Mouse (Mus musculus): ENCODE data around the gene Ankk1. TPM values are rescaled to one million over a fixed set of nuclear protein-coding genes. Genes with fewer than 3 reads are reported as not detected.

Gene Ankk1
- polyA plus RNA-seq, 1 experiment from 2014 or later: not detected

GRCm38 (mm10) chr9:49396006-49396405 is 30.8 kb downstream of the Ankk1 start:
- Histone ChIP-seq H3K27me3 (ENCODE audit: insufficient read depth, low read length) (no peaks in the 10 kb centered on the region), H3K4me3 (ENCODE audit: low read depth, low read length) (no peak overlapping the region), H3K4me1 (ENCODE audit: insufficient read depth) (no peaks in the 10 kb centered on the region), H3K9ac (replicated peaks) (no peak overlapping the region), H3K36me3 (replicated peaks; ENCODE audit: insufficient read depth, low read length) (no peaks in the 10 kb centered on the region), H3K9me3 (ENCODE audit: low read length) (no peaks in the 10 kb centered on the region), H3K27ac (ENCODE audit: low read depth) (no peak overlapping the region), H3K4me2 (ENCODE audit: low read depth, low read length) (no peak overlapping the region)
- ATAC-seq (no peak), DNase-seq (no peak)
- TF ChIP-seq EP300 (IDR thresholded peaks at IDR 0.05; ENCODE audit: low read depth) (no peak), CTCF (IDR thresholded peaks at IDR 0.05; ENCODE audit: low read depth) (no peak)

GRCm38 (mm10) chr9:49392242-49392641 is 34.6 kb downstream of the Ankk1 start:
- WGBS (ENCODE audit: insufficient replicate concordance): 59% methylated on average over 2 of the region's 2 CpGs
- Histone ChIP-seq H3K27me3 (ENCODE audit: insufficient read depth, low read length) (no peaks in the 10 kb centered on the region), H3K36me3 (replicated peaks; ENCODE audit: insufficient read depth, low read length) (no peaks in the 10 kb centered on the region), H3K4me3 (ENCODE audit: low read depth, low read length) (no peak overlapping the region), H3K27ac (ENCODE audit: low read depth) (no peak overlapping the region), H3K4me2 (ENCODE audit: low read depth, low read length) (no peak overlapping the region), H3K9me3 (ENCODE audit: low read length) (no peaks in the 10 kb centered on the region), H3K9ac (replicated peaks) (no peak overlapping the region), H3K4me1 (ENCODE audit: insufficient read depth) (no peaks in the 10 kb centered on the region)
- DNase-seq: no peak
- no peak for ATAC-seq
- no peak for TF ChIP-seq EP300 (IDR thresholded peaks at IDR 0.05; ENCODE audit: low read depth)
- TF ChIP-seq CTCF (IDR thresholded peaks at IDR 0.05; ENCODE audit: low read depth): no peak

DNA sequence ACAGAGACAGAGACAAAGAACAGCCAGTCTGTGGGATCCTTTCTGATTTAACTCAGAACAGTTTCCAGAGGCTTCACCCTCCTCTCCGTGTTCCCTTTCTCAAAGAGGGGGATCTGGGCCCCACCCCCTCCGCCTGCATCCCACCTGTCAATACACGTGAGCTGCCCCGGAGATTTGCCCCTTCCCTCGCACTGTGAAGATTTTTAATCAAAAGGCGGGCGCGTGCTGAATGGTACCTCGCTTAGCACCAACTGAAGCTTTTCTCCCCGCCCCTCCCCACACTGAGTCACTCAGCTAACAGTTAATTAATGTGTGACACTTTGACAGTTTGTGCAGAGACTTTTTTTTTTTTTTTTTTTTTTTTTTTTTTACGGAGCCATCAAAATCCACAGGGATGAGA is 40.7 kb downstream of the Ankk1 start:
- Histone ChIP-seq H3K9me3 (ENCODE audit: low read length) (no peaks in the 10 kb centered on the region), H3K4me1 (ENCODE audit: insufficient read depth) (no peaks in the 10 kb centered on the region), H3K4me2 (ENCODE audit: low read depth, low read length) (no peak overlapping the region), H3K27me3 (ENCODE audit: insufficient read depth, low read length) (no peaks in the 10 kb centered on the region), H3K27ac (ENCODE audit: low read depth) (no peak overlapping the region), H3K36me3 (replicated peaks; ENCODE audit: insufficient read depth, low read length) (no peaks in the 10 kb centered on the region), H3K4me3 (ENCODE audit: low read depth, low read length) (no peak overlapping the region), H3K9ac (replicated peaks) (no peak overlapping the region)
- no peak for TF ChIP-seq CTCF (IDR thresholded peaks at IDR 0.05; ENCODE audit: low read depth)
- TF ChIP-seq EP300 (IDR thresholded peaks at IDR 0.05; ENCODE audit: low read depth): no peak
- no peak for ATAC-seq
- WGBS (ENCODE audit: insufficient replicate concordance): 37% methylated on average over 11 of the region's 11 CpGs
- no peak for DNase-seq

- Histone ChIP-seq H3K36me3 (replicated peaks; ENCODE audit: insufficient read depth, low read length) (no peaks in the 10 kb centered on the region), H3K4me1 (ENCODE audit: insufficient read depth) (no peaks in the 10 kb centered on the region), H3K4me3 (ENCODE audit: low read depth, low read length) (no peak overlapping the region), H3K9ac (replicated peaks) (no peak overlapping the region), H3K27ac (ENCODE audit: low read depth) (no peak overlapping the region), H3K4me2 (ENCODE audit: low read depth, low read length) (no peak overlapping the region), H3K9me3 (ENCODE audit: low read length) (no peaks in the 10 kb centered on the region), H3K27me3 (ENCODE audit: insufficient read depth, low read length) (no peaks in the 10 kb centered on the region)
- 15% methylated on average over 7 of the region's 7 CpGs for WGBS (ENCODE audit: insufficient replicate concordance)
- no peak for ATAC-seq
- DNase-seq: no peak
- TF ChIP-seq EP300 (IDR thresholded peaks at IDR 0.05; ENCODE audit: low read depth) (no peak), CTCF (IDR thresholded peaks at IDR 0.05; ENCODE audit: low read depth) (no peak)
Measured at GRCm38 (mm10) chr9:49385301-49385700, 41.5 kb downstream of the Ankk1 start.

DNA sequence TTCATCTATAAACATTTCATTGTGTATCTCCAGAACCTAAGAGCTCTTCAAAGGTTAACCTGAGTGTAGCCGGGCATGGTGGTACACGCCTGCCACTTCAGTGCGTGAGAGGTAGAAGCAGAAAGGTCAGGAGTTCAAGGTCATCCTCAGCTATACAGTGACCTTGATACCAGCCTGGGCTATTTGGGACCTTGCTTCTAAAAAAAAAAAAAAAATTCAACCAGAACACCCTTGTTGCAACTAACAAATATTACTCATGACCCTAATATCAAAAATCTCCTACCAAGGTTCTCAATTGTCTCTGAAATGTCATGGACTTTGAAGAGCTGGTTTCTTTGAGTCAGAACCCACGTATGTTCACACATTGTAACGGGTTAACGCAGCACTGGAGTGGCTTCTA is 42.0 kb downstream of the Ankk1 start:
- no peak overlapping the region for H3K4me3 ChIP-seq (ENCODE audit: low read depth, low read length)
- no peaks in the 10 kb centered on the region for H3K27me3 ChIP-seq (ENCODE audit: insufficient read depth, low read length)
- no peaks in the 10 kb centered on the region for H3K9me3 ChIP-seq (ENCODE audit: low read length)
- TF ChIP-seq CTCF (IDR thresholded peaks at IDR 0.05; ENCODE audit: low read depth) (no peak), EP300 (IDR thresholded peaks at IDR 0.05; ENCODE audit: low read depth) (no peak)
- no peak overlapping the region for H3K9ac ChIP-seq (replicated peaks)
- no peak for DNase-seq
- H3K4me1 ChIP-seq (ENCODE audit: insufficient read depth): no peaks in the 10 kb centered on the region
- no peak for ATAC-seq
- no peak overlapping the region for H3K27ac ChIP-seq (ENCODE audit: low read depth)
- H3K36me3 ChIP-seq (replicated peaks; ENCODE audit: insufficient read depth, low read length): no peaks in the 10 kb centered on the region
- H3K4me2 ChIP-seq (ENCODE audit: low read depth, low read length): no peak overlapping the region
- 73% methylated on average over 6 of the region's 6 CpGs for WGBS (ENCODE audit: insufficient replicate concordance)

- TF ChIP-seq EP300 (IDR thresholded peaks at IDR 0.05; ENCODE audit: low read depth) (no peak), CTCF (IDR thresholded peaks at IDR 0.05; ENCODE audit: low read depth) (no peak)
- DNase-seq (no peak), ATAC-seq (no peak)
- Histone ChIP-seq H3K36me3 (replicated peaks; ENCODE audit: insufficient read depth, low read length) (no peaks in the 10 kb centered on the region), H3K9ac (replicated peaks) (no peak overlapping the region), H3K4me1 (ENCODE audit: insufficient read depth) (no peaks in the 10 kb centered on the region), H3K4me2 (ENCODE audit: low read depth, low read length) (no peak overlapping the region), H3K9me3 (ENCODE audit: low read length) (no peaks in the 10 kb centered on the region), H3K27ac (ENCODE audit: low read depth) (no peak overlapping the region), H3K27me3 (ENCODE audit: insufficient read depth, low read length) (no peaks in the 10 kb centered on the region), H3K4me3 (ENCODE audit: low read depth, low read length) (no peak overlapping the region)
- WGBS (ENCODE audit: insufficient replicate concordance): 87% methylated on average over 3 of the region's 3 CpGs
Measured at GRCm38 (mm10) chr9:49384041-49384440, 42.8 kb downstream of the Ankk1 start.

- Histone ChIP-seq H3K9ac (replicated peaks) (no peak overlapping the region), H3K36me3 (replicated peaks; ENCODE audit: insufficient read depth, low read length) (no peaks in the 10 kb centered on the region), H3K4me3 (ENCODE audit: low read depth, low read length) (no peak overlapping the region), H3K4me1 (ENCODE audit: insufficient read depth) (no peaks in the 10 kb centered on the region), H3K27ac (ENCODE audit: low read depth) (no peak overlapping the region), H3K4me2 (ENCODE audit: low read depth, low read length) (no peak overlapping the region), H3K9me3 (ENCODE audit: low read length) (no peaks in the 10 kb centered on the region), H3K27me3 (ENCODE audit: insufficient read depth, low read length) (no peaks in the 10 kb centered on the region)
- no peak for DNase-seq
- TF ChIP-seq CTCF (IDR thresholded peaks at IDR 0.05; ENCODE audit: low read depth) (no peak), EP300 (IDR thresholded peaks at IDR 0.05; ENCODE audit: low read depth) (no peak)
- no peak for ATAC-seq
- WGBS (ENCODE audit: insufficient replicate concordance): 84% methylated on average over 4 of the region's 4 CpGs
Measured at GRCm38 (mm10) chr9:49379962-49380361, 46.9 kb downstream of the Ankk1 start.
